Mouse (Mus musculus): Measurements from ENCODE around the gene Tjp3.
A peak's percentile ranks its signal among the peaks of the same experiment; 100 is the strongest.

The Tjp3 gene

GRCm38 (mm10) chr10:81265540-81265939 lies 25.8 kb downstream of the Tjp3 start:
- DNase-seq: no peak

GRCm38 (mm10) chr10:81261025-81261424 lies 30.4 kb downstream of the Tjp3 start:
- DNase-seq: no peak

- DNase-seq: no peak
Measured at GRCm38 (mm10) chr10:81259225-81259884, 32.0 kb downstream of the Tjp3 start.

GRCm38 (mm10) chr10:81257158-81258039 lies 34.0 kb downstream of the Tjp3 start:
- DNase-seq: no peak

- DNase-seq: no peak
Measured at GRCm38 (mm10) chr10:81254886-81255285, 36.5 kb downstream of the Tjp3 start.

GRCm38 (mm10) chr10:81252424-81253419 lies 38.7 kb downstream of the Tjp3 start, which contains the start of gene Matk:
Gene Matk, plus strand, starts transcription at chr10:81252935.
- DNase-seq: no peak

- DNase-seq: no peak
Measured at GRCm38 (mm10) chr10:81249442-81249841, 41.9 kb downstream of the Tjp3 start.

GRCm38 (mm10) chr10:81247804-81248203 lies 43.6 kb downstream of the Tjp3 start:
- DNase-seq: no peak

GRCm38 (mm10) chr10:81245166-81245565 lies 46.2 kb downstream of the Tjp3 start:
- DNase-seq: no peak

GRCm38 (mm10) chr10:81244595-81244994 lies 46.8 kb downstream of the Tjp3 start:
- peak; percentile 85 for DNase-seq

GRCm38 (mm10) chr10:81244146-81244545 lies 47.2 kb downstream of the Tjp3 start:
- DNase-seq: no peak

GRCm38 (mm10) chr10:81242021-81242420 lies 49.4 kb downstream of the Tjp3 start:
- DNase-seq: no peak

- no peak for DNase-seq
Measured at GRCm38 (mm10) chr10:81240876-81241275, 50.5 kb downstream of the Tjp3 start.

- DNase-seq: no peak
Measured at GRCm38 (mm10) chr10:81238618-81239017, 52.8 kb downstream of the Tjp3 start.

GRCm38 (mm10) chr10:81236471-81237268 lies 54.7 kb downstream of the Tjp3 start:
- no peak for DNase-seq

- no peak for DNase-seq
Measured at GRCm38 (mm10) chr10:81234206-81234605, 57.2 kb downstream of the Tjp3 start.

GRCm38 (mm10) chr10:81233226-81233585 lies 58.2 kb downstream of the Tjp3 start:
- DNase-seq: no peak

- DNase-seq: peak; percentile 96
Measured at GRCm38 (mm10) chr10:81232580-81233225, 58.7 kb downstream of the Tjp3 start, which contains the start of gene Zfr2. Gene Zfr2, plus strand, starts transcription at chr10:81233155.

- no peak for DNase-seq
Measured at GRCm38 (mm10) chr10:81231436-81231835, 59.9 kb downstream of the Tjp3 start.

GRCm38 (mm10) chr10:81230438-81231332 lies 60.7 kb downstream of the Tjp3 start, which contains the start of gene Atcay:
Gene Atcay, minus strand, starts transcription at chr10:81230833.
- peak; percentile 89 for DNase-seq
